Mouse (Mus musculus) kidney, embryonic 16.5 days (tissue): Measurements from ENCODE around the gene Olfr1381. TPM values are rescaled to one million over a fixed set of nuclear protein-coding genes. Genes with fewer than 3 reads are reported as not detected.
"Not testable (repeated sequence)": the region's sequence is repeated elsewhere in the genome, so short reads cannot be mapped to it uniquely, and the experiment has no call there.

Source experiments
- ATAC-seq: fragments of 200-750 bp; cut with Nextera tagmentation; 2 replicates; pipeline ENCODE4 v1.8.0; 2017; ENCODE audit warnings: moderate TSS enrichment; ENCODE audit not compliant: low FRiP score, low TSS enrichment
- H3K27ac ChIP-seq: fragments of 300-500 bp; sonication (generic); 2 replicates; pipeline ENCODE4 v1.5.1; 2014; ENCODE audit warnings: low read length
- H3K27me3 ChIP-seq: fragments of 300-500 bp; sonication (generic); 2 replicates; pipeline ENCODE4 v1.6.1; 2014; ENCODE audit warnings: low read length, control low read depth, mixed read lengths; ENCODE audit not compliant: insufficient read depth
- H3K36me3 ChIP-seq: fragments of 300-500 bp; sonication (generic); 2 replicates; pipeline ENCODE4 v1.6.1; 2014; ENCODE audit warnings: low read length, control low read depth, mixed read lengths; ENCODE audit not compliant: insufficient read depth
- H3K4me1 ChIP-seq: fragments of 300-500 bp; sonication (generic); 2 replicates; pipeline ENCODE4 v1.6.1; 2014; ENCODE audit warnings: low read length, control low read depth, mixed read lengths; ENCODE audit not compliant: insufficient read depth
- H3K4me2 ChIP-seq: fragments of 300-500 bp; sonication (generic); replicated peaks from 2 replicates; pipeline ENCODE4 v1.6.1; 2014; ENCODE audit warnings: low read depth, low read length
- H3K4me3 ChIP-seq: fragments of 300-500 bp; sonication (generic); 2 replicates; pipeline ENCODE4 v1.5.1; 2014; ENCODE audit warnings: mild to moderate bottlenecking, low read length
- H3K9ac ChIP-seq: fragments of 300-500 bp; sonication (generic); replicated peaks from 2 replicates; pipeline ENCODE4 v1.6.1; 2014; ENCODE audit warnings: low read length
- H3K9me3 ChIP-seq: fragments of 300-500 bp; sonication (generic); 2 replicates; pipeline ENCODE4 v1.6.1; 2016; ENCODE audit warnings: low read length, control low read depth
- WGBS: fragments of 180-500 bp; shearing (Covaris S2); extraction: QIAGEN DNeasy Blood & Tissue Kit; methylation state at CpG from one replicate; pipeline ENCODE4 v1.1.7; 2014; 5-methylcytosine and 5-hydroxymethylcytosine counted together
- polyA plus RNA-seq: library from polyadenylated mRNA; unstranded; fragments of >200 nt; fragmentation: Nextera tagmentation; extraction: Ambion mirVana; gene quantifications from 2 replicates; pipeline ENCODE4 v1.2.1, GENCODE M21; 2015

Olfr1381 gene
- not detected in 2 replicates for polyA plus RNA-seq

DNA sequence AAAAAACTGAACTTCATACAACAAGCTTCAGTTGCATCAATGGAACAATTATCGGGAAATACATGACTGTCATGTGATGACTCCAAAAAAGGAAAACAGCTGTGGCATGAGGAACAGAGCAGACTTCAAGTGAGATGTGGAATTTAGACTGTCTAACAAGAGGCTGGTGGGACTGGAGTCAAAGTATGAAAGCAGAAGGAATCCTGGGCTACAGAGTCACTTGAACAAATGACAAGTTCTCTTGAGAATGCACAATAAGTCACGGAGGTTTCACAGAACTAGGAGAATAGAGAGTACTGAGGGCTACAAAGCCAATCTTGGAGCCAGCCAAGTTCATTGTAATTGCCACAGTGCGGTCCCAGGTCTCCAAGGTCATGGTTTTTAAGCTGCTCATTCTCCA, at the start of gene Olfr1381:
TSS of gene Olfr1381 (plus strand) at position 301 of the 400 bp plus-strand sequence.
- WGBS = 40% methylated on average over 3 of the region's 3 CpGs
- ATAC-seq, H3K4me1 ChIP-seq: not testable (repeated sequence)

GRCm38 (mm10) chr11:49518086-49518485, 25.2 kb upstream of the Olfr1381 start:
- Histone ChIP-seq H3K36me3 (no peaks in the 10 kb centered on the region), H3K27ac (no peak overlapping the region), H3K4me2 (no peak overlapping the region), H3K27me3 (no peaks in the 10 kb centered on the region), H3K9me3 (no peaks in the 10 kb centered on the region), H3K9ac (no peak overlapping the region), H3K4me3 (no peak overlapping the region), H3K4me1 (no peaks in the 10 kb centered on the region)
- ATAC-seq = no peak
- WGBS = 73% methylated on average over 5 of the region's 5 CpGs

More for the DNA sequence above, at the start of gene Olfr1381:
- H3K4me2 ChIP-seq, H3K4me3 ChIP-seq, H3K36me3 ChIP-seq, H3K27ac ChIP-seq, H3K9me3 ChIP-seq, H3K9ac ChIP-seq, H3K27me3 ChIP-seq: not testable (repeated sequence)

DNA sequence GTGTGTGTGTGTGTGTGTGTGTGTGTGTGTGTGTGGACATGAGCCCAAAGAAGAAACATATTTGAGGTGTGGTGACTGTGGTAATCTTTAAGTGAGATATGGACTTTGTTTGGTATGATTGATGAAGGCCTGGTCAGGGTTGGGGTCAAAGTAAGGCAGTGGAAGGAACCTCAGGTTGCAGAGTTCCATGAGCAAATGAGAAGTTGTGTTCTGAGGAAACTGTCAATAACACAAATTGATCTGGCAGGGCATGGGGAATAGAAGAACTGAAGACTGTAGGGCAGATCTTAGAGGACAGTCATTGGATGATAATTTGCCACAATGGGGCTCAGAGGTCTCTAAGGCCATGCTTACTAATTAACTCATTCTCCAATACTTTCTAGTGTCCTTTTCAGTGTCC, 23.9 kb upstream of the Olfr1381 start, which contains the start of gene Olfr1383:
TSS of gene Olfr1383 (plus strand) at position 301 of the 400 bp plus-strand sequence.
- no peak for ATAC-seq
- H3K4me2 ChIP-seq = no peak within 1 kb of the TSS
- H3K36me3 ChIP-seq = no peaks in the 10 kb centered on the region
- H3K27me3 ChIP-seq = no peaks in the 10 kb centered on the region
- no peak within 1 kb of the TSS for H3K4me3 ChIP-seq
- no peaks in the 10 kb centered on the region for H3K9me3 ChIP-seq
- no peaks in the 10 kb centered on the region for H3K4me1 ChIP-seq
- no peak within 1 kb of the TSS for H3K27ac ChIP-seq
- H3K9ac ChIP-seq = no peak within 1 kb of the TSS

DNA sequence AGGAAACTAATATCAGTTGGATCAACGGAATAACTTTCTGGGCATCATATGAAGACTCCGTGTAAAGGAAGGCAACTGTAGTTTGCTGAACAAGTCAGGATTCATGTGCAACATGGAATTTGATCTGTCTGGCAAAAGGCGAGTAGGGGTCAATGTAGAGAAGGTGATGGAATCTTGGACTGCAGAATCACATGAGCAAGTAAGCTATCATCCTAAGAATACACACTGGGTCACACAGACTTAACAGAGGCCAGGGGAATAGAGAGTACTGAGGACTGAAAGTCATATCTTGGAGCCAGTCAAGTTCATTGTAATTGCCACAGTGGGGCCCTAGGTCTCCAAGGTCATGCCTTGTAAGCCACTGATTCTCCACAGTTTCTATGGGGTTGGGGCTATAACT, 15.3 kb upstream of the Olfr1381 start, which contains the start of gene Olfr1382:
TSS of gene Olfr1382 (plus strand) at position 301 of the 400 bp plus-strand sequence.
- Histone ChIP-seq H3K9ac (no peak within 1 kb of the TSS), H3K4me2 (no peak within 1 kb of the TSS), H3K4me3 (no peak within 1 kb of the TSS), H3K9me3 (no peaks in the 10 kb centered on the region), H3K27ac (no peak within 1 kb of the TSS), H3K36me3 (no peaks in the 10 kb centered on the region), H3K27me3 (no peaks in the 10 kb centered on the region), H3K4me1 (no peaks in the 10 kb centered on the region)
- no peak for ATAC-seq
- 78% methylated on average over 3 of the region's 3 CpGs for WGBS

DNA sequence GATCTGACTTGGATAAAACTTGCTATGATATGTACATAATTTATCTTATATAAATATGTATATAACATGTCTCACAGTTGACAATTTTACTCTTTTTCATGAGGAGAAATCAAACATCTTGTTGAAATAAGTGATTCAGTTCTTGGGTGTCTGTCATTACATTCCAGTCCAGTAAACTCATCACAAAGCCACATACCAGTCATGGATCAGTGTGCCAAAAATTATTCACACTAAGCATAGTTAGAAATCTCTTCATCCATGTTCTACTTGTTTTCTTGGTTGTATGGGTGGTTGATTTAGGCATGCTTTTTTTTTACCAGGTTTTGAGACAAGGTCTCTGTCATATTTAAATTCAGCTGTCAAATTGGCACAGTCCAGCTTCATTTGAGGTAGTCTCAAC, 10.5 kb upstream of the Olfr1381 start:
- ATAC-seq = no peak
- H3K9me3 ChIP-seq = no peaks in the 10 kb centered on the region
- no peaks in the 10 kb centered on the region for H3K4me1 ChIP-seq
- no peak overlapping the region for H3K27ac ChIP-seq
- no peak overlapping the region for H3K4me2 ChIP-seq
- no peaks in the 10 kb centered on the region for H3K27me3 ChIP-seq
- no peak overlapping the region for H3K4me3 ChIP-seq
- no peaks in the 10 kb centered on the region for H3K36me3 ChIP-seq
- no peak overlapping the region for H3K9ac ChIP-seq

DNA sequence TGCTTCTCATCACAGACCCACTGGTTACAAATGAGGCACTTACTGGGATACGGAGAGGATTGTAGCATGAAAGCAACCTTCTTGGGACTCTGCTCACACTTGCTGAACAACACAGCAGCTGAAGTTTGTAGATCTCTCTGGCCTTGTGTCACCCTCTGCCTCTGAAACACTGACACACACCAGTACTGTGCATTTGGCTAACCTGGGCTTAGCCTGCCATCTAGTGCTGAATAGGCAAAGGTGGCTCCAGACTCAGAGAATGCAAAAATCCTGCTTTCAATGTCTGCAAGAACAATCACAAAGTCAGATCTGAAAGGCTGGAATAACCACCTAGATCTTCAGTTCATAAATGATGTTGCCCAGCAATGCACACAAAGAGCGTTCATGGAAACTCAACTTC, 6.6 kb upstream of the Olfr1381 start:
- ATAC-seq = 0 out of 2 replicates have a peak, but pooled peaks have one; percentile 51
- WGBS = 91% methylated on average over 2 of the region's 2 CpGs
- not testable (repeated sequence) for H3K4me3 ChIP-seq, H3K27me3 ChIP-seq, H3K9me3 ChIP-seq, H3K27ac ChIP-seq, H3K9ac ChIP-seq, H3K4me2 ChIP-seq, H3K36me3 ChIP-seq, H3K4me1 ChIP-seq

DNA sequence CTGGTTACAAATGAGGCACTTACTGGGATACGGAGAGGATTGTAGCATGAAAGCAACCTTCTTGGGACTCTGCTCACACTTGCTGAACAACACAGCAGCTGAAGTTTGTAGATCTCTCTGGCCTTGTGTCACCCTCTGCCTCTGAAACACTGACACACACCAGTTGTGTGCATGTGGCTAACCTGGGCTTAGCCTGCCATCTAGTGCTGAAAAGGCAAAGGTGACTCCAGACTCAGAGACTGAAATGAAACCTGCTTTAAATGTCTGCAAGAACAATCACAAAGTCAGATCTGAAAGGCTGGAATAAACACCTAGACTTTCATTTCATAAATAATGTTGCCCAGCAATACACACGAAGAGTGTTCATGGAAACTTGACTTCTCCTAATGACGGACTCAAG, 10.8 kb downstream of the Olfr1381 start:
- H3K9me3 ChIP-seq, H3K4me1 ChIP-seq, ATAC-seq, H3K27ac ChIP-seq, H3K4me3 ChIP-seq, H3K4me2 ChIP-seq, H3K9ac ChIP-seq, H3K36me3 ChIP-seq, H3K27me3 ChIP-seq: not testable (repeated sequence)
- 67% methylated on average over 3 of the region's 3 CpGs for WGBS

DNA sequence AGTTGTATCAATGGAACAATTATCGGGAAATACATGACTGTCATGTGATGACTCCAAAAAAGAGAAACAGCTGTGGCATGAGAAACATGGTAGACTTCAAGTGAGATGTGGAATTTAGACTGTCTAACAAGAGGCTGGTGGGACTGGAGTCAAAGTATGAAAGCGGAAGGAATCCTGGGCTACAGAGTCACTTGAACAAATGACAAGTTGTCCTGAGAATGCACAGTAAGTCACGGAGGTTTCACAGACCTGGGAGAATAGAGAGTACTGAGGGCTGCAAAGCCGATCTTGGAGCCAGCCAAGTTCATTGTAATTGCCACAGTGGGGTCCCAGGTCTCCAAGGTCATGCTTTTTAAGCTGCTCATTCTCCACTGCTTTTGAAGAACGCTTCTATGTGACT, 13.3 kb downstream of the Olfr1381 start, which contains the start of gene Olfr1380:
TSS of gene Olfr1380 (plus strand) at position 301 of the 400 bp plus-strand sequence.
- H3K36me3 ChIP-seq, H3K27ac ChIP-seq, H3K9ac ChIP-seq, H3K4me1 ChIP-seq, H3K27me3 ChIP-seq, H3K4me2 ChIP-seq, ATAC-seq, H3K4me3 ChIP-seq, H3K9me3 ChIP-seq: not testable (repeated sequence)
- 76% methylated on average over 5 of the region's 5 CpGs for WGBS

DNA sequence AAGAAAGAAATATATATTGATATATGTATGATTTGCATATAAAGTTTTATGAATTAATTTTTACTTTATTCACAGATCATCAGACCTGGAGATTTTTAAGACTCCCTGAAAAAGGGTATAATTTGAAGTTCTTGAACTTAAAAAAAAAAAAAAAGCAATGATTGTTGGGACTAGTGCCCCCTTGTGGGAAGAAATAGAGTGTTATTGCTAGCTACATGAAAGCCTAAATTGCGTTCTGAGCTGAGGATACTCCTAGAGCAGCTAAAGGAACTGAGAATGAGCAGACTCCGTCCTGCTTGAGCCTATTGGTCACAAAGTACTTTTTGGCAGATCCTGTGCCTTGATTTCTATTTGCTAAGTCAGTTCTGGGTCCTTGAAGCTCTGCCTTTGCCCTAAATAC, 31.8 kb downstream of the Olfr1381 start:
- H3K4me3 ChIP-seq, H3K4me1 ChIP-seq, H3K27ac ChIP-seq, H3K36me3 ChIP-seq, H3K27me3 ChIP-seq, H3K9ac ChIP-seq, H3K9me3 ChIP-seq, H3K4me2 ChIP-seq, ATAC-seq: not testable (repeated sequence)
- 41% methylated on average over 2 of the region's 2 CpGs for whole genome bisulfite sequencing

DNA sequence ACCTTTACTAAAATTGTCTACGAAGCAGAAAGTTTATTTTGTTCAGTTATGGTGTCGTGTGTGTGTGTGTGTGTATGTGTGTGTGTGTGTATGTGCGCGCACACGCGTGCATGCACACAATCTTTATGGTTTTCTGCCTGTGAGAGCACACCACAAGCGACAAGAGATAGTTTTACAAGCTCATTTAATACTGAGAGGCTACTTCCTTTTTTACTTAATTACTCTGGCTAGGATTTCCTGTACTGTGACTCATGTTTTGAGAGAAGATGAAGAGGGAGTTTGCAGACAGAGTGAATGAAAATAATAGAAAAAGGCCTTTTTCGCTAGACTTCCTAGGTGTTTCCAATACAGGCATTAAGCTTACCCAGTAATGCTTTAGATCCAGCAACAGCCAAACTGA, 37.2 kb downstream of the Olfr1381 start:
- not testable (repeated sequence) for H3K36me3 ChIP-seq, H3K4me2 ChIP-seq, ATAC-seq, H3K27me3 ChIP-seq, H3K4me3 ChIP-seq, H3K9me3 ChIP-seq, H3K27ac ChIP-seq, H3K4me1 ChIP-seq, H3K9ac ChIP-seq
- 78% methylated on average over 8 of the region's 8 CpGs for WGBS
